Mouse (Mus musculus) spleen, adult 2 months (tissue): Measurements from ENCODE around the gene Gm21721. TPM values are rescaled to one million over a fixed set of nuclear protein-coding genes. Genes with fewer than 3 reads are reported as not detected.
"Not testable (repeated sequence)": the region's sequence is repeated elsewhere in the genome, so short reads cannot be mapped to it uniquely, and the experiment has no call there.

Source experiments
- DNase-seq, 2 experiments: peaks; one replicate each; pipeline versions ENCODE4 v3.0.0 to v3.0.0-alpha.2; 2012 to 2021; ENCODE audit warnings: low spot score in 2 of 2, low read depth in 1 of 2
- H3K27ac ChIP-seq: fragments of 200-500 bp; 2 replicates; pipeline ENCODE4 v1.5.1; 2012; ENCODE audit warnings: low read length, inconsistent platforms; ENCODE audit not compliant: insufficient read depth
- H3K27me3 ChIP-seq: fragments of 200-500 bp; 2 replicates; pipeline ENCODE4 v1.6.1; 2012; ENCODE audit warnings: mild to moderate bottlenecking, moderate library complexity, low read length, inconsistent platforms; ENCODE audit not compliant: control insufficient read depth, insufficient read depth
- H3K36me3 ChIP-seq: fragments of 200-500 bp; 2 replicates; pipeline ENCODE4 v1.6.1; 2012; ENCODE audit warnings: mild to moderate bottlenecking, low read length, inconsistent platforms; ENCODE audit not compliant: control insufficient read depth, insufficient read depth
- H3K4me1 ChIP-seq: fragments of 200-500 bp; 2 replicates; pipeline ENCODE4 v1.6.1; 2011; ENCODE audit warnings: inconsistent platforms; ENCODE audit not compliant: control insufficient read depth, insufficient read depth, insufficient read length
- H3K4me3 ChIP-seq: fragments of 200-500 bp; 2 replicates; pipeline ENCODE4 v1.5.1; 2011; ENCODE audit warnings: mild to moderate bottlenecking, inconsistent platforms; ENCODE audit not compliant: insufficient read depth, insufficient read length; ENCODE audit errors: extremely low read depth
- WGBS: fragments of 180-500 bp; shearing (Covaris S2); methylation state at CpG from one replicate; pipeline ENCODE4 v1.1.7; 2018; 5-methylcytosine and 5-hydroxymethylcytosine counted together
- polyA plus RNA-seq: library from polyadenylated mRNA; depleted of rRNA; stranded (reverse); fragments of >200 nt; gene quantifications from 2 replicates; pipeline ENCODE4 v1.2.3, GENCODE M21; 2012; rRNA removed

Gm21721 gene
- polyA plus RNA-seq = not detected in 2 replicates

- not testable (repeated sequence) for H3K4me1 ChIP-seq, H3K27ac ChIP-seq, DNase-seq, H3K27me3 ChIP-seq, H3K36me3 ChIP-seq, H3K4me3 ChIP-seq
- WGBS = no CpG with 5 or more reads among the region's 2 CpGs
Observed at GRCm38 (mm10) chrY:9202090-9202489, at the start of gene Gm21721. Gm21721 (minus strand) TSS chrY:9202190.

Other genes with a start within 250 kb of the Gm21721 start
- gene Gm21292, start 68.3 kb downstream of the Gm21721 start, polyA plus RNA-seq = not detected in 2 replicates
- not detected in 2 replicates for gene Gm21812, start 145.0 kb upstream of the Gm21721 start, polyA plus RNA-seq
- gene Gm21874, start 214.0 kb upstream of the Gm21721 start, polyA plus RNA-seq = not detected in 2 replicates